Mouse (Mus musculus): Measurements from ENCODE around the gene Tmem135. TPM values are rescaled to one million over a fixed set of nuclear protein-coding genes. Genes with fewer than 3 reads are reported as not detected.

Gene Tmem135
- polyA plus RNA-seq, 1 experiment from 2014 or later: 54.6 TPM

- Histone ChIP-seq H3K4me3 (ENCODE audit: low read length) (peak overlapping the region; percentile 37), H3K4me1 (ENCODE audit: control insufficient read depth, insufficient read depth, low read length) (peaks cover 28% of the 10 kb centered on the region), H3K4me2 (ENCODE audit: low read depth, low read length) (peak overlapping the region; percentile 38), H3K27ac (ENCODE audit: low read length) (peak overlapping the region; percentile 39; the same call in 1 of the 2 replicates), H3K9me3 (ENCODE audit: control insufficient read depth, low read length) (no peaks in the 10 kb centered on the region), H3K36me3 (ENCODE audit: control insufficient read depth, insufficient read depth, low read length) (no peaks in the 10 kb centered on the region), H3K9ac (ENCODE audit: low read depth, low read length) (peak overlapping the region; percentile 52; the same call in 1 of the 2 replicates), H3K27me3 (replicated peaks; ENCODE audit: control insufficient read depth, insufficient read depth, low read length) (no peaks in the 10 kb centered on the region)
- WGBS: 33% methylated on average over 1 of the region's 1 CpGs
- no peak for ATAC-seq
These were observed 2.0 kb upstream of the Tmem135 start for GRCm38 (mm10) chr7:89406011-89406410.

- peak; percentile 1; the same call in 1 of the 2 replicates for ATAC-seq
- Histone ChIP-seq H3K4me3 (ENCODE audit: low read length) (peak overlapping the region; percentile 76), H3K27ac (ENCODE audit: low read length) (peak overlapping the region; percentile 80), H3K4me1 (ENCODE audit: control insufficient read depth, insufficient read depth, low read length) (peaks cover 21% of the 10 kb centered on the region), H3K9me3 (ENCODE audit: control insufficient read depth, low read length) (no peaks in the 10 kb centered on the region), H3K36me3 (ENCODE audit: control insufficient read depth, insufficient read depth, low read length) (no peaks in the 10 kb centered on the region), H3K9ac (ENCODE audit: low read depth, low read length) (peak overlapping the region; percentile 95), H3K27me3 (replicated peaks; ENCODE audit: control insufficient read depth, insufficient read depth, low read length) (no peaks in the 10 kb centered on the region), H3K4me2 (ENCODE audit: low read depth, low read length) (peak overlapping the region; percentile 90)
- 1% methylated on average over 35 of the region's 35 CpGs for WGBS
These were observed 865 bp upstream of the Tmem135 start for GRCm38 (mm10) chr7:89404734-89405440.

- no peaks in the 10 kb centered on the region for H3K9me3 ChIP-seq (ENCODE audit: control insufficient read depth, low read length)
- peak overlapping the region; percentile 76 for H3K4me3 ChIP-seq (ENCODE audit: low read length)
- H3K27me3 ChIP-seq (replicated peaks; ENCODE audit: control insufficient read depth, insufficient read depth, low read length): 0 out of 2 replicates have a peak, but pooled peaks cover 2% of the 10 kb centered on the region
- peak overlapping the region; percentile 90 for H3K4me2 ChIP-seq (ENCODE audit: low read depth, low read length)
- peaks cover 16% of the 10 kb centered on the region for H3K4me1 ChIP-seq (ENCODE audit: control insufficient read depth, insufficient read depth, low read length)
- no peaks in the 10 kb centered on the region for H3K36me3 ChIP-seq (ENCODE audit: control insufficient read depth, insufficient read depth, low read length)
- ATAC-seq: peak; percentile 85
- H3K27ac ChIP-seq (ENCODE audit: low read length): peak overlapping the region; percentile 94
- WGBS: 3% methylated on average over 52 of the region's 52 CpGs
- peak overlapping the region; percentile 78 for H3K9ac ChIP-seq (ENCODE audit: low read depth, low read length)
These were observed 709 bp downstream of the Tmem135 start for GRCm38 (mm10) chr7:89403053-89403972.

GRCm38 (mm10) chr7:89401936-89402335 is 2.1 kb downstream of the Tmem135 start:
- Histone ChIP-seq H3K27ac (ENCODE audit: low read length) (no peak overlapping the region), H3K4me3 (ENCODE audit: low read length) (no peak overlapping the region), H3K4me1 (ENCODE audit: control insufficient read depth, insufficient read depth, low read length) (peaks cover 13% of the 10 kb centered on the region), H3K9ac (ENCODE audit: low read depth, low read length) (no peak overlapping the region), H3K4me2 (ENCODE audit: low read depth, low read length) (no peak overlapping the region), H3K27me3 (replicated peaks; ENCODE audit: control insufficient read depth, insufficient read depth, low read length) (0 out of 2 replicates have a peak, but pooled peaks cover 2% of the 10 kb centered on the region), H3K36me3 (ENCODE audit: control insufficient read depth, insufficient read depth, low read length) (no peaks in the 10 kb centered on the region), H3K9me3 (ENCODE audit: control insufficient read depth, low read length) (no peaks in the 10 kb centered on the region)
- WGBS: 57% methylated on average over 3 of the region's 3 CpGs
- no peak for ATAC-seq

- Histone ChIP-seq H3K27ac (ENCODE audit: low read length) (no peak overlapping the region), H3K27me3 (replicated peaks; ENCODE audit: control insufficient read depth, insufficient read depth, low read length) (0 out of 2 replicates have a peak, but pooled peaks cover 2% of the 10 kb centered on the region), H3K36me3 (ENCODE audit: control insufficient read depth, insufficient read depth, low read length) (no peaks in the 10 kb centered on the region), H3K4me3 (ENCODE audit: low read length) (no peak overlapping the region), H3K9ac (ENCODE audit: low read depth, low read length) (no peak overlapping the region), H3K4me2 (ENCODE audit: low read depth, low read length) (no peak overlapping the region), H3K9me3 (ENCODE audit: control insufficient read depth, low read length) (no peaks in the 10 kb centered on the region), H3K4me1 (ENCODE audit: control insufficient read depth, insufficient read depth, low read length) (peaks cover 13% of the 10 kb centered on the region)
- 74% methylated on average over 11 of the region's 11 CpGs for WGBS
- no peak for ATAC-seq
These were observed 2.7 kb downstream of the Tmem135 start for GRCm38 (mm10) chr7:89401136-89401858.

- H3K27ac ChIP-seq (ENCODE audit: low read length): no peak overlapping the region
- no peak for ATAC-seq
These were observed 3.3 kb downstream of the Tmem135 start for GRCm38 (mm10) chr7:89400721-89401120.

GRCm38 (mm10) chr7:89397837-89398534 is 6.0 kb downstream of the Tmem135 start:
- no peaks in the 10 kb centered on the region for H3K9me3 ChIP-seq (ENCODE audit: control insufficient read depth, low read length)
- no peak overlapping the region for H3K9ac ChIP-seq (ENCODE audit: low read depth, low read length)
- no peak overlapping the region for H3K4me3 ChIP-seq (ENCODE audit: low read length)
- H3K36me3 ChIP-seq (ENCODE audit: control insufficient read depth, insufficient read depth, low read length): no peaks in the 10 kb centered on the region
- no peak overlapping the region for H3K4me2 ChIP-seq (ENCODE audit: low read depth, low read length)
- peak; percentile 49 for ATAC-seq
- 60% methylated on average over 3 of the region's 3 CpGs for WGBS
- H3K27ac ChIP-seq (ENCODE audit: low read length): no peak overlapping the region
- peaks cover 13% of the 10 kb centered on the region for H3K4me1 ChIP-seq (ENCODE audit: control insufficient read depth, insufficient read depth, low read length)
- H3K27me3 ChIP-seq (replicated peaks; ENCODE audit: control insufficient read depth, insufficient read depth, low read length): 0 out of 2 replicates have a peak, but pooled peaks cover 2% of the 10 kb centered on the region

More at GRCm38 (mm10) chr7:89400721-89401120, 3.3 kb downstream of the Tmem135 start:
- Histone ChIP-seq H3K27me3 (replicated peaks; ENCODE audit: control insufficient read depth, insufficient read depth, low read length) (0 out of 2 replicates have a peak, but pooled peaks cover 2% of the 10 kb centered on the region), H3K9ac (ENCODE audit: low read depth, low read length) (no peak overlapping the region), H3K9me3 (ENCODE audit: control insufficient read depth, low read length) (no peaks in the 10 kb centered on the region), H3K4me2 (ENCODE audit: low read depth, low read length) (no peak overlapping the region), H3K36me3 (ENCODE audit: control insufficient read depth, insufficient read depth, low read length) (no peaks in the 10 kb centered on the region), H3K4me3 (ENCODE audit: low read length) (no peak overlapping the region), H3K4me1 (ENCODE audit: control insufficient read depth, insufficient read depth, low read length) (peaks cover 13% of the 10 kb centered on the region)
- WGBS: 86% methylated on average over 2 of the region's 2 CpGs

- H3K27ac ChIP-seq (ENCODE audit: low read length): no peak overlapping the region
- H3K4me2 ChIP-seq (ENCODE audit: low read depth, low read length): no peak overlapping the region
- H3K27me3 ChIP-seq (replicated peaks; ENCODE audit: control insufficient read depth, insufficient read depth, low read length): 0 out of 2 replicates have a peak, but pooled peaks cover 2% of the 10 kb centered on the region
- no peaks in the 10 kb centered on the region for H3K36me3 ChIP-seq (ENCODE audit: control insufficient read depth, insufficient read depth, low read length)
- no peak for ATAC-seq
- no peak overlapping the region for H3K9ac ChIP-seq (ENCODE audit: low read depth, low read length)
- H3K4me3 ChIP-seq (ENCODE audit: low read length): no peak overlapping the region
- WGBS: 80% methylated on average over 8 of the region's 8 CpGs
- peaks cover 2% of the 10 kb centered on the region; the same call in 1 of the 2 replicates for H3K4me1 ChIP-seq (ENCODE audit: control insufficient read depth, insufficient read depth, low read length)
- no peaks in the 10 kb centered on the region for H3K9me3 ChIP-seq (ENCODE audit: control insufficient read depth, low read length)
These were observed 7.6 kb downstream of the Tmem135 start for GRCm38 (mm10) chr7:89396386-89396785.

All from intestine, embryonic 16.5 days (tissue).